Mouse (Mus musculus) left cerebral cortex, adult 9 months (tissue): ENCODE data around the gene Anxa1.

ENCODE experiments used
- DNase-seq, 2 experiments: peaks; one replicate each; pipeline ENCODE4 v3.0.0; 2022; ENCODE audit warnings: low spot score in 2 of 2

The Anxa1 gene

GRCm38 (mm10) chr19:20390455-20390994 lies at the start of gene Anxa1:
Gene Anxa1 (minus strand): TSS chr19:20390944.
- DNase-seq: no peak

GRCm38 (mm10) chr19:20437043-20437442 lies 46.3 kb upstream of the Anxa1 start:
- no peak for DNase-seq

GRCm38 (mm10) chr19:20434541-20434940 lies 43.8 kb upstream of the Anxa1 start:
- DNase-seq: peak in 1 of 2 experiments; percentile 74

GRCm38 (mm10) chr19:20433966-20434365 lies 43.2 kb upstream of the Anxa1 start:
- DNase-seq: no peak

- DNase-seq: no peak
Measured at GRCm38 (mm10) chr19:20426443-20427161, 35.9 kb upstream of the Anxa1 start.

GRCm38 (mm10) chr19:20411276-20411675 lies 20.5 kb upstream of the Anxa1 start:
- DNase-seq: no peak

- no peak for DNase-seq
Measured at GRCm38 (mm10) chr19:20409541-20410528, 19.1 kb upstream of the Anxa1 start.

- DNase-seq: no peak
Measured at GRCm38 (mm10) chr19:20406475-20406874, 15.7 kb upstream of the Anxa1 start.

- DNase-seq: peak; percentile 32 to 43
Measured at GRCm38 (mm10) chr19:20405015-20405414, 14.3 kb upstream of the Anxa1 start.

GRCm38 (mm10) chr19:20403740-20404139 lies 13.0 kb upstream of the Anxa1 start:
- no peak for DNase-seq

GRCm38 (mm10) chr19:20403219-20403618 lies 12.5 kb upstream of the Anxa1 start:
- no peak for DNase-seq

GRCm38 (mm10) chr19:20402516-20403200 lies 11.9 kb upstream of the Anxa1 start:
- no peak for DNase-seq

GRCm38 (mm10) chr19:20401961-20402360 lies 11.2 kb upstream of the Anxa1 start:
- no peak for DNase-seq

GRCm38 (mm10) chr19:20399187-20399586 lies 8.4 kb upstream of the Anxa1 start:
- no peak for DNase-seq

- DNase-seq: no peak
Measured at GRCm38 (mm10) chr19:20397092-20397491, 6.3 kb upstream of the Anxa1 start.

- DNase-seq: peak; percentile 10 to 45
Measured at GRCm38 (mm10) chr19:20393556-20394274, 3.0 kb upstream of the Anxa1 start.

- no peak for DNase-seq
Measured at GRCm38 (mm10) chr19:20389723-20390122, 1.0 kb downstream of the Anxa1 start.

GRCm38 (mm10) chr19:20389245-20389644 lies 1.5 kb downstream of the Anxa1 start:
- DNase-seq: no peak

GRCm38 (mm10) chr19:20388276-20388675 lies 2.5 kb downstream of the Anxa1 start:
- no peak for DNase-seq

- DNase-seq: no peak
Measured at GRCm38 (mm10) chr19:20386296-20386695, 4.4 kb downstream of the Anxa1 start.

- no peak for DNase-seq
Measured at GRCm38 (mm10) chr19:20385645-20386044, 5.1 kb downstream of the Anxa1 start.
